Mouse (Mus musculus) heart, embryonic 13.5 days (tissue): ENCODE results near the gene Defb21. TPM values are rescaled to one million over a fixed set of nuclear protein-coding genes. Genes with fewer than 3 reads are reported as not detected.

Source experiments
- ATAC-seq: fragments of 200-750 bp; cut with Nextera tagmentation; 2 replicates; pipeline ENCODE4 v1.8.0; 2017; ENCODE audit warnings: moderate TSS enrichment; ENCODE audit not compliant: insufficient number of reproducible peaks, low FRiP score, low TSS enrichment; ENCODE audit errors: extremely low read depth
- H3K27ac ChIP-seq: fragments of 300-500 bp; sonication (generic); replicated peaks from 2 replicates; pipeline ENCODE4 v1.5.1; 2015; ENCODE audit warnings: moderate library complexity, mild to moderate bottlenecking, inconsistent platforms
- H3K27me3 ChIP-seq: fragments of 300-500 bp; sonication (generic); replicated peaks from 2 replicates; pipeline ENCODE4 v1.6.1; 2015; ENCODE audit warnings: mild to moderate bottlenecking, inconsistent platforms
- H3K36me3 ChIP-seq: fragments of 300-500 bp; sonication (generic); 2 replicates; pipeline ENCODE4 v1.6.1; 2015; ENCODE audit warnings: mild to moderate bottlenecking, inconsistent platforms
- H3K4me1 ChIP-seq: fragments of 300-500 bp; sonication (generic); 2 replicates; pipeline ENCODE4 v1.6.1; 2015; ENCODE audit warnings: inconsistent platforms
- H3K4me2 ChIP-seq: fragments of 300-500 bp; sonication (generic); 2 replicates; pipeline ENCODE4 v1.6.1; 2015; ENCODE audit warnings: inconsistent platforms, mild to moderate bottlenecking, moderate library complexity
- H3K4me3 ChIP-seq: fragments of 300-500 bp; sonication (generic); 2 replicates; pipeline ENCODE4 v1.5.1; 2015; ENCODE audit warnings: moderate library complexity, mild to moderate bottlenecking, inconsistent platforms
- H3K9ac ChIP-seq: fragments of 300-500 bp; sonication (generic); 2 replicates; pipeline ENCODE4 v1.6.1; 2015; ENCODE audit warnings: inconsistent platforms, mild to moderate bottlenecking, moderate library complexity
- H3K9me3 ChIP-seq: fragments of 300-500 bp; sonication (generic); 2 replicates; pipeline ENCODE4 v1.6.1; 2016; ENCODE audit warnings: inconsistent platforms
- WGBS: fragments of 180-500 bp; shearing (Covaris S2); methylation state at CpG from one replicate; pipeline ENCODE4 v1.1.7; 2015; ENCODE audit warnings: mixed read lengths; 5-methylcytosine and 5-hydroxymethylcytosine counted together
- polyA plus RNA-seq: library from polyadenylated mRNA; unstranded; fragments of >200 nt; fragmentation: Nextera tagmentation; extraction: Ambion mirVana; gene quantifications from 2 replicates; pipeline ENCODE4 v1.2.1, GENCODE M21; 2015

Gene Defb21
- polyA plus RNA-seq, 1 experiment from 2014 or later: not detected

- WGBS: 67% methylated on average over 1 of the region's 1 CpGs
- no peaks in the 10 kb centered on the region for H3K4me1 ChIP-seq
- H3K4me2 ChIP-seq: no peak overlapping the region
- H3K9me3 ChIP-seq: no peaks in the 10 kb centered on the region
- H3K36me3 ChIP-seq: no peaks in the 10 kb centered on the region
- no peak overlapping the region for H3K4me3 ChIP-seq
- ATAC-seq: no peak
- H3K9ac ChIP-seq: no peak overlapping the region
- H3K27me3 ChIP-seq: no peaks in the 10 kb centered on the region
- H3K27ac ChIP-seq: no peak overlapping the region
Observed at GRCm38 (mm10) chr2:152608719-152609118, 36.2 kb downstream of the Defb21 start.

GRCm38 (mm10) chr2:152612193-152612592, 39.6 kb downstream of the Defb21 start:
- Histone ChIP-seq H3K9ac (no peak overlapping the region), H3K4me3 (no peak overlapping the region), H3K27ac (no peak overlapping the region), H3K4me1 (no peaks in the 10 kb centered on the region), H3K36me3 (no peaks in the 10 kb centered on the region), H3K4me2 (no peak overlapping the region), H3K9me3 (no peaks in the 10 kb centered on the region), H3K27me3 (no peaks in the 10 kb centered on the region)
- 45% methylated on average over 7 of the region's 8 CpGs for WGBS
- no peak for ATAC-seq

- H3K36me3 ChIP-seq: no peaks in the 10 kb centered on the region
- no peaks in the 10 kb centered on the region for H3K9me3 ChIP-seq
- no peak for ATAC-seq
- no peaks in the 10 kb centered on the region for H3K27me3 ChIP-seq
- no peak overlapping the region for H3K9ac ChIP-seq
- no peak overlapping the region for H3K4me3 ChIP-seq
- no peaks in the 10 kb centered on the region for H3K4me1 ChIP-seq
- WGBS: 7% methylated on average over 7 of the region's 7 CpGs
- no peak overlapping the region for H3K4me2 ChIP-seq
- no peak overlapping the region for H3K27ac ChIP-seq
Observed at GRCm38 (mm10) chr2:152615563-152615962, 43.0 kb downstream of the Defb21 start.

GRCm38 (mm10) chr2:152616470-152616869, 43.9 kb downstream of the Defb21 start:
- H3K9me3 ChIP-seq: no peaks in the 10 kb centered on the region
- no peaks in the 10 kb centered on the region for H3K36me3 ChIP-seq
- no peak overlapping the region for H3K9ac ChIP-seq
- H3K27me3 ChIP-seq: no peaks in the 10 kb centered on the region
- no peaks in the 10 kb centered on the region for H3K4me1 ChIP-seq
- H3K4me2 ChIP-seq: no peak overlapping the region
- 44% methylated on average over 6 of the region's 6 CpGs for WGBS
- no peak for ATAC-seq
- no peak overlapping the region for H3K27ac ChIP-seq
- no peak overlapping the region for H3K4me3 ChIP-seq

- H3K36me3 ChIP-seq: no peaks in the 10 kb centered on the region
- no peak overlapping the region for H3K27ac ChIP-seq
- H3K9ac ChIP-seq: no peak overlapping the region
- no peaks in the 10 kb centered on the region for H3K9me3 ChIP-seq
- 57% methylated on average over 5 of the region's 5 CpGs for WGBS
- ATAC-seq: no peak
- no peak overlapping the region for H3K4me3 ChIP-seq
- no peaks in the 10 kb centered on the region for H3K4me1 ChIP-seq
- no peaks in the 10 kb centered on the region for H3K27me3 ChIP-seq
- H3K4me2 ChIP-seq: no peak overlapping the region
Observed at GRCm38 (mm10) chr2:152617374-152617773, 44.8 kb downstream of the Defb21 start.

- 58% methylated on average over 9 of the region's 9 CpGs for WGBS
- peaks cover 4% of the 10 kb centered on the region for H3K27me3 ChIP-seq
- H3K4me1 ChIP-seq: no peaks in the 10 kb centered on the region
- H3K36me3 ChIP-seq: no peaks in the 10 kb centered on the region
- H3K27ac ChIP-seq: no peak overlapping the region
- ATAC-seq: no peak
- no peaks in the 10 kb centered on the region for H3K9me3 ChIP-seq
- H3K4me2 ChIP-seq: no peak overlapping the region
- H3K4me3 ChIP-seq: no peak overlapping the region
- no peak overlapping the region for H3K9ac ChIP-seq
Observed at GRCm38 (mm10) chr2:152620367-152621134, 48.0 kb downstream of the Defb21 start.

GRCm38 (mm10) chr2:152622151-152622550, 49.6 kb downstream of the Defb21 start:
- H3K9ac ChIP-seq: no peak overlapping the region
- H3K27me3 ChIP-seq: peaks cover 20% of the 10 kb centered on the region
- H3K27ac ChIP-seq: no peak overlapping the region
- 78% methylated on average over 13 of the region's 13 CpGs for WGBS
- no peaks in the 10 kb centered on the region for H3K9me3 ChIP-seq
- no peak overlapping the region for H3K4me2 ChIP-seq
- no peak overlapping the region for H3K4me3 ChIP-seq
- H3K4me1 ChIP-seq: peaks cover 12% of the 10 kb centered on the region
- no peak for ATAC-seq
- no peaks in the 10 kb centered on the region for H3K36me3 ChIP-seq

- Histone ChIP-seq H3K9me3 (no peaks in the 10 kb centered on the region), H3K4me3 (no peak within 1 kb of the TSS), H3K27ac (no peak within 1 kb of the TSS), H3K4me2 (no peak within 1 kb of the TSS), H3K4me1 (peaks cover 20% of the 10 kb centered on the region), H3K9ac (no peak within 1 kb of the TSS), H3K36me3 (no peaks in the 10 kb centered on the region), H3K27me3 (peaks cover 28% of the 10 kb centered on the region)
- ATAC-seq: no peak
- whole genome bisulfite sequencing: 75% methylated on average over 7 of the region's 7 CpGs
Observed at GRCm38 (mm10) chr2:152622953-152623352, 50.4 kb downstream of the Defb21 start, which contains the start of gene Defb25. Gene Defb25 (minus strand): TSS chr2:152623053.

Other genes starting within 250 kb of the Defb21 start
- gene Rbck1, start 240.1 kb upstream of the Defb21 start, polyA plus RNA-seq: 60.7 and 66.3 TPM in 2 replicates
- 4.5 and 6.5 TPM in 2 replicates for gene Trib3, start 228.7 kb upstream of the Defb21 start, polyA plus RNA-seq
- 2.5 and 3.7 TPM in 2 replicates for gene Nrsn2, start 196.1 kb upstream of the Defb21 start, polyA plus RNA-seq
- gene Sox12, start 174.7 kb upstream of the Defb21 start, polyA plus RNA-seq: 8.0 and 8.2 TPM in 2 replicates
- 35.1 and 35.9 TPM in 2 replicates for gene Zcchc3, start 157.7 kb upstream of the Defb21 start, polyA plus RNA-seq
- gene 6820408C15Rik, start 157.2 kb upstream of the Defb21 start, polyA plus RNA-seq: 1.8 and 2.2 TPM in 2 replicates
- not detected in 2 replicates for gene Defb23, start 108.1 kb upstream of the Defb21 start, polyA plus RNA-seq
- not detected in 2 replicates for gene Defb20, start 95.7 kb upstream of the Defb21 start, polyA plus RNA-seq
- gene Defb22, start 82.6 kb upstream of the Defb21 start, polyA plus RNA-seq: not detected in 2 replicates
- not detected in 2 replicates for gene Defb26, start 61.1 kb upstream of the Defb21 start, polyA plus RNA-seq
- gene Defb28, start 54.5 kb upstream of the Defb21 start, polyA plus RNA-seq: not detected in 2 replicates
- not detected in 2 replicates for gene Defb29, start 32.6 kb upstream of the Defb21 start, polyA plus RNA-seq
- gene Gm17416, start 3.4 kb upstream of the Defb21 start, polyA plus RNA-seq: not detected in 2 replicates
- gene Defb19, start 7.6 kb downstream of the Defb21 start, polyA plus RNA-seq: 0.75 and 1.0 TPM in 2 replicates
- gene Defb45, start 26.7 kb downstream of the Defb21 start, polyA plus RNA-seq: not detected in 2 replicates
- gene Defb36, start 31.6 kb downstream of the Defb21 start, polyA plus RNA-seq: not detected in 2 replicates
- 0.68 and 1.1 TPM in 2 replicates for gene Defb25, start 50.3 kb downstream of the Defb21 start, polyA plus RNA-seq
- 10.5 and 12.6 TPM in 2 replicates for gene Rem1, start 54.2 kb downstream of the Defb21 start, polyA plus RNA-seq
- 81.9 and 84.7 TPM in 2 replicates for gene H13, start 96.7 kb downstream of the Defb21 start, polyA plus RNA-seq
- gene Mcts2, start 114.3 kb downstream of the Defb21 start, polyA plus RNA-seq: 23.0 and 25.3 TPM in 2 replicates
- gene Id1, start 163.5 kb downstream of the Defb21 start, polyA plus RNA-seq: 56.7 and 58.8 TPM in 2 replicates
- gene Cox4i2, start 181.4 kb downstream of the Defb21 start, polyA plus RNA-seq: 11.8 and 13.4 TPM in 2 replicates